Mouse (Mus musculus) heart, adult 2 months (tissue): ENCODE results near the gene Dmrt3. TPM values are rescaled to one million over a fixed set of nuclear protein-coding genes. Genes with fewer than 3 reads are reported as not detected.
A peak's percentile ranks its signal among the peaks of the same experiment; 100 is the strongest.

ENCODE experiments used
- DNase-seq, 2 experiments: peaks; one replicate each; pipeline ENCODE4 v3.0.0; 2021
- H3K27ac ChIP-seq: fragments of 200-600 bp; 2 replicates; pipeline ENCODE4 v1.8.1; 2022
- H3K27me3 ChIP-seq: fragments of 200-500 bp; 2 replicates; pipeline ENCODE4 v1.6.1; 2012; ENCODE audit warnings: mild to moderate bottlenecking, low read length, inconsistent platforms, mixed read lengths; ENCODE audit not compliant: control insufficient read depth, insufficient read depth
- H3K36me3 ChIP-seq: fragments of 200-500 bp; 2 replicates; pipeline ENCODE4 v1.6.1; 2012; ENCODE audit warnings: low read length, inconsistent platforms; ENCODE audit not compliant: control insufficient read depth, insufficient read depth
- H3K4me1 ChIP-seq: fragments of 200-500 bp; 2 replicates; pipeline ENCODE4 v1.6.1; 2011; ENCODE audit warnings: low read length; ENCODE audit not compliant: control insufficient read depth, insufficient read depth
- H3K4me3 ChIP-seq: fragments of 200-600 bp; 2 replicates; pipeline ENCODE4 v1.8.1; 2022
- H3K79me2 ChIP-seq: fragments of 200-500 bp; replicated peaks from 2 replicates; pipeline ENCODE4 v1.6.1; 2012; ENCODE audit warnings: mild to moderate bottlenecking, inconsistent platforms, low read length, moderate library complexity, mixed read lengths; ENCODE audit not compliant: control insufficient read depth, insufficient read depth
- H3K9ac ChIP-seq: fragments of 200-500 bp; 2 replicates; pipeline ENCODE4 v1.6.1; 2012; ENCODE audit warnings: low read depth, mild to moderate bottlenecking, control low read depth, inconsistent platforms, low read length, mixed read lengths
- CTCF ChIP-seq: fragments of 200-600 bp; IDR thresholded peaks from 2 replicates; pipeline ENCODE4 v1.8.1; 2022; ENCODE audit warnings: antibody characterized with exemption, mild to moderate bottlenecking, moderate library complexity
- EP300 ChIP-seq: fragments of 200-500 bp; IDR thresholded peaks from 2 replicates; pipeline ENCODE4 v1.6.1; 2011; ENCODE audit warnings: low read depth, low read length, control low read depth; ENCODE audit not compliant: insufficient read depth
- POLR2A ChIP-seq: fragments of 200-500 bp; IDR thresholded peaks from 2 replicates; pipeline ENCODE4 v1.6.1; 2011; ENCODE audit warnings: mild to moderate bottlenecking, low read depth, low read length, control low read depth; ENCODE audit not compliant: insufficient read depth
- WGBS: fragments of 180-500 bp; shearing (Covaris S2); methylation state at CpG from one replicate; pipeline ENCODE4 v1.1.7; 2018; 5-methylcytosine and 5-hydroxymethylcytosine counted together
- intact Hi-C: fragments of 180-260 bp; cut with DNase I; formaldehyde crosslinking; loops from one replicate; pipeline ENCODE4 v1.15.1; 2025
- long read RNA-seq: library from polyadenylated mRNA; stranded (forward); transcript quantifications from one replicate; pipeline ENCODE4 v2.0.0, GENCODE M21; 2021
- polyA plus RNA-seq: library from polyadenylated mRNA; depleted of rRNA; stranded (reverse); fragments of >200 nt; gene quantifications from 2 replicates; pipeline ENCODE4 v1.2.3, GENCODE M21; 2012; rRNA removed
- total RNA-seq, 2 experiments: library from RNA; stranded (reverse); gene quantifications; 2 replicates each; pipeline ENCODE4 v1.2.3; 2021

Gene Dmrt3
- total RNA-seq: not detected
- polyA plus RNA-seq: 0.37 TPM in 1 of 2 replicates, not detected in the other
- long read RNA-seq: 0 reads

GRCm38 (mm10) chr19:25610015-25610410, at the start of gene Dmrt3:
Gene Dmrt3 (plus strand): TSS chr19:25610301.
- 3% methylated on average over 26 of the region's 29 CpGs for WGBS
- peaks cover 49% of the 10 kb centered on the region for H3K27me3 ChIP-seq
- intact Hi-C loops: no loop called here
- no peaks in the 10 kb centered on the region for H3K4me1 ChIP-seq
- no peak within 1 kb of the TSS; the same call in 1 of the 2 replicates for H3K9ac ChIP-seq
- no peak for DNase-seq
- TF ChIP-seq CTCF (no peak), EP300 (no peak), POLR2A (no peak)
- H3K36me3 ChIP-seq: no peaks in the 10 kb centered on the region
- H3K27ac ChIP-seq: no peak within 1 kb of the TSS
- no peaks in the 10 kb centered on the region for H3K79me2 ChIP-seq
- H3K4me3 ChIP-seq: peak within 1 kb of the TSS; percentile 34

GRCm38 (mm10) chr19:25564430-25564829, 45.7 kb upstream of the Dmrt3 start:
- WGBS: 72% methylated on average over 12 of the region's 12 CpGs
- Histone ChIP-seq H3K79me2 (no peaks in the 10 kb centered on the region), H3K9ac (no peak overlapping the region), H3K4me1 (no peaks in the 10 kb centered on the region), H3K4me3 (no peak overlapping the region), H3K27ac (no peak overlapping the region), H3K36me3 (no peaks in the 10 kb centered on the region), H3K27me3 (no peaks in the 10 kb centered on the region; the same call in 1 of the 2 replicates)
- intact Hi-C loops: no loop called here
- DNase-seq: no peak
- TF ChIP-seq EP300 (no peak), POLR2A (no peak), CTCF (no peak)

DNA sequence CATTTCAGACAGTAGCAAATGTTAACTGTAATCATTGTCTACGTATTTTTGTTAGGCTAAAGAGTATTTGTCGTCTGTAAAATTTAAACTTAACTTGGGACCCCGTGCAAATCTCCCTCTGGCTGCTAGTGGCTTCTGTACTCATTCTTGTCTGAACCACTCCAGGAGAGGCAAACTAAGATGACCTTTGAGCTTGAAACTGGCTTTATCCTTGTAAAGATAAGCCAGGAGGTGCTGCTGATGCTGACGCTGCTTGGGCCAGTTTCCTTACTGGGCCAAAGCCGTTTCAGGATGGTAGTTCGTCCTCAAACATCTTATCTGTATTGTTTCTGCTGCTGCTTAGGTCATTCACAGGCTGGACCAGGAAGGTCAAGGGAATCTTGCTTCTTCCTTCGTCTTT, 40.3 kb upstream of the Dmrt3 start:
- Histone ChIP-seq H3K36me3 (no peaks in the 10 kb centered on the region), H3K9ac (no peak overlapping the region), H3K79me2 (no peaks in the 10 kb centered on the region), H3K27ac (no peak overlapping the region), H3K4me1 (no peaks in the 10 kb centered on the region), H3K4me3 (no peak overlapping the region), H3K27me3 (peaks cover 1% of the 10 kb centered on the region; the same call in 1 of the 2 replicates)
- intact Hi-C loops: no loop called here
- WGBS: 54% methylated on average over 7 of the region's 7 CpGs
- DNase-seq: no peak
- TF ChIP-seq EP300 (no peak), CTCF (no peak), POLR2A (no peak)

DNA sequence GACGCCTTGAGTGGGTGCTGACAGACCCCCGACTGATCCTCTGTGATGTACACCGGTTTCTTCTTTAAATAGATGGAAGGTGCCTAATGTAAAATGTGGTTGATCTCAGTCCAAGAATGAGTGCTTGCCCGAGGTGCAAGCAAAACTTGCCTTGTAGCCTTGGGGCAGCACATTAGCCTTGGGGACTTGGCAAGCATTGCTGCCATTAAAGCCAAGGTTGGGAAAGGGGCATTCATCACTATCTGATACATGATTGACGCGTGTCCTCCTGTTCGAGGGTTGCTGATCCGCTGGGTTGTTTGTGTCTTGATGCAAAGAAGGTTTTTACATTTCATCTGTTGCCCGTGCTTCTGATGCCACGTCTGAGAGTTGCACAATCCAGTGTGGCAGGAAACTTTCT, 35.7 kb upstream of the Dmrt3 start:
- Histone ChIP-seq H3K79me2 (no peaks in the 10 kb centered on the region), H3K36me3 (no peaks in the 10 kb centered on the region), H3K27ac (no peak overlapping the region), H3K4me1 (no peaks in the 10 kb centered on the region), H3K4me3 (no peak overlapping the region), H3K27me3 (peaks cover 3% of the 10 kb centered on the region), H3K9ac (no peak overlapping the region)
- TF ChIP-seq POLR2A (no peak), CTCF (no peak)
- intact Hi-C loops: no loop called here
- DNase-seq: no peak
- 28% methylated on average over 10 of the region's 10 CpGs for WGBS

- intact Hi-C loops: no loop called here
- no peak overlapping the region for H3K9ac ChIP-seq
- H3K36me3 ChIP-seq: no peaks in the 10 kb centered on the region
- H3K27ac ChIP-seq: no peak overlapping the region
- peaks cover 3% of the 10 kb centered on the region for H3K27me3 ChIP-seq
- DNase-seq: no peak
- H3K4me3 ChIP-seq: no peak overlapping the region
- no peaks in the 10 kb centered on the region for H3K79me2 ChIP-seq
- 4% methylated on average over 17 of the region's 17 CpGs for WGBS
- no peaks in the 10 kb centered on the region for H3K4me1 ChIP-seq
- no peak for TF ChIP-seq POLR2A
These were observed 34.9 kb upstream of the Dmrt3 start for GRCm38 (mm10) chr19:25574981-25575814.

DNA sequence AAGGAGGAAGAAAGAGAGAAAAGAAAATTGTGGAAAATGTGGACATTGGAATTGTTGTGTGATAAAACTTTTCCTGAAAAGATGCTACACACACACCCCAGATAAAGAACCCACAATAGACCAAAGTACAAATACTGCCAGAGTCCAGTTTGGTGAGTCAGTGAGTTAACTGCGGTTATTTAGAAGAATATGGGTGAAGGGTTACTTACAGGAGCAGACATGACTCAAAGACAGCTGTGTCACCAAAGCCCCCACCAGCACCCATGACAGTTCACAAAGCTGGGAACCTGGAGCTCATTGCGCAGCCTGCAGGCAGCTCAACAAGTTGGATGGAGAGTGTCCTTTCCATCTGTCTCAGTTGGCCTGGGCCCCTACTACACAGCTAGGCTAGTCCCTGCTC, 31.7 kb upstream of the Dmrt3 start:
- H3K27me3 ChIP-seq: peaks cover 1% of the 10 kb centered on the region; the same call in 1 of the 2 replicates
- no peak for DNase-seq
- intact Hi-C loops: no loop called here
- 90% methylated on average over 2 of the region's 2 CpGs for WGBS
- no peaks in the 10 kb centered on the region for H3K79me2 ChIP-seq
- H3K4me1 ChIP-seq: no peaks in the 10 kb centered on the region
- no peak overlapping the region for H3K4me3 ChIP-seq
- no peak overlapping the region for H3K27ac ChIP-seq
- H3K36me3 ChIP-seq: no peaks in the 10 kb centered on the region
- TF ChIP-seq CTCF: no peak
- no peak overlapping the region for H3K9ac ChIP-seq
